Mouse (Mus musculus): ENCODE measurements around the gene Ank3.

The Ank3 gene

DNA sequence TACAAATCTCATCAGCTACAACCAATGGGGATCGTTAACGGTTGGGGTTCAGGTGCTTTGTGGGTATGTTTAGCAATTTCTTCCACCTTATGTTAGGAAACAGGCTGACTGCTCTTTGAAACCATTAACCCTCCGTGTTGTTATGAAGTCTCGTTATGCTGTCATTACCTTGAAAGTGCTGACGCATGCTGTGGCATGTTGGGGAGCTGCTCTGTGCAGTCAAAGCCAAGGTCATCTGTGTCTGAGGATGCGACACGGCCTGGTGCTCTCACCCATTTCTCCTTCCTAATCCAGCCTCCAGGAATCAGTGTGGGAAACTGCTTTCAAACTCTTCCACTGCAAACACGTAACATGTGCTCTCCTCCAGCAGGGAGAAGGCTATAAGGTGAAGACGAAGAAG, 616.6 kb downstream of the Ank3 start:
- no peak for DNase-seq

GRCm38 (mm10) chr10:70018691-70019090, 620.1 kb downstream of the Ank3 start:
- no peak for DNase-seq

DNA sequence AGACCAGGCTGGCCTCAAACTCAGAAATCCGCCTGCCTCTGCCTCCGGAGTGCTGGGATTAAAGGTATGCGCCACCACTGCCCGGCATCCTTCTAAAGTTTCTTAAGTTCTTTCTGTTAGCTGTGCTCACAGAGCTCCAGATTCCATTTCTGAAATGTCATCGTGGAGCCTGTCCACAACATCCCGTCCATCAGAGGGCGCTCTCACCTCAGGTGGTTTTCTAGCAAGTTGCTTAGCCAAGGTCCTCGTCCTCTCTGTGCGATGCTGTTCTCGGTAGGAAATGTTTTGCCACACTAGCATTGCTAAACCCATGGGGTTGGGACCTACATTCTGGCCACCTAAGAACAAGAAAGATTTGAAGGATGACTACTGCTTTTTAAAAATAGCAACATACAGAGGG, 623.1 kb downstream of the Ank3 start:
- peak; percentile 47 for DNase-seq

DNA sequence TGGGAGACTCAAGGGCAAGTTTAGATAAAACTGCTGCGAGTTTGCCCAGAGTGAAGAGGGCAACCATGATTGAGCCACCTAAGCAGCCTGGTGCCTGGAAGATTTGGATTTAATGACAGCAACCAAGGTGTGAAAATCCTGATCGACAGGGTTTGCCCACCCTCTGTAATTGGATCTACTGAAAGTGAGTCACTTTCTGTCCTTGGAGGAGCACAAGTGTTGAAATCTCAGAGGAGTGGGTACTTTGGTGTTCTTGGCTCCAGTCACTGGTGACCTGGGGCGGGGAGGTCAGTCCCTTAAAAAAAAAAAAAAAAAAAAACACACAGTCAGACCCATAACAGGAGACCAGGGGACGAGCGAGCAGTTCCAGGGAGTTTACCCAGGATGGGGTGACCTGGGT, 624.0 kb downstream of the Ank3 start:
- DNase-seq = no peak

- DNase-seq = no peak
These were observed 625.3 kb downstream of the Ank3 start for GRCm38 (mm10) chr10:70023861-70024260.

DNA sequence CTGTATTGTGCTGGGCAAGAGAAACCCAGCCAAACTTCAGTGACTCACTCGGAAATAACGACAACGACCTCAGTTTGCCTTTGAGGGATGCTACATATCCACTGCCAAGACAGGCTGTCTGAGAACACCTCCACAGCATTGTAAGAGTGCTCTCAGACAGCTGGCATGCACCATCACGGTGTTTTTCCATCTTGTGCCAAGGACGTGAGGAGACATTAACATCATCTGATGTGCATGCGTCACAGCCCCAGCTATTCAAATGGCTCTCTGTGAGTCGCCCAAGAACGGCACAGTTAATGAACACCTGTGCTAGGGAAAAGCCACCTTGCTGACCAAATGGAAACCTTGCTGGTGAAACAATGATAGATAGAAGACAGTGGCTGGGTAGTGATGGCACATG, 633.4 kb downstream of the Ank3 start:
- DNase-seq = no peak

DNA sequence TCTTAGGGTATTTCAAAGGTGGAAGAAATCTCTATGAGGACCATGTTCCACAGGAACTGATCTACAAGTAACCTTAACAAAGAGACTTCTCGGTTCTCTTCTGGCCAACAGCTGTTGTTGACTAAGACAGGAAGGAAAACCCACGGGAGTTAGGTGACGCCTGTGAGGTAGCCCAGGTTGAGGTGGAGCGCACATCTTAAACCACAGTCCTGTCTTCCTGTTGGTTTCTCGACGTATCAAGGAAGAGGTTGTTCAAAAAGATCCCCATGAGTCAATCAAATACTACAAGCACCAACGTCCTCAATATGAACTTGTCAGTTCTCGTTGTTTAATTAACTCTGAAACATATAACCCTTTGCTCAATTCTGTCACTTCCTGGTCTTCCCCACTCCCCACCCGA, 634.4 kb downstream of the Ank3 start:
- DNase-seq = no peak

DNA sequence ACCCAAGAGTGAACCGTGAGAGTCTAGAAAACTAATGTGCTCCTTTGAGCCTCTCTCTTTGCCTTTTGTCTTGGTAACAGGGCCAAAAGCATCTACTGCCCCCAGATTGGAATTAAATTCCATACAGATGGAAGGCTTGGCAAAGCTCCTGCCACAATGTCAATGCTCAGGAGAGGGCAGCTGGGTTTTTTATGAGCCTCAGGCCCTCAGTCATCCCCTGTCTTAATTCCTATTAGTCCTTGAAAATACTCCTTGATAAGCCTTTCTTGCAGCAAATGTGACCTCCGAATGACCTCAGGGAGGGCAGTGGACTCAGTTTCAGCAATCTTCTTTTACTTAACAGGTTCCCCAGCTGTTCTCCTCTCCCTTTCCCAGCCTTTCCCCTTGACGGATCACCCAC, 635.3 kb downstream of the Ank3 start:
- no peak for DNase-seq

GRCm38 (mm10) chr10:70039871-70040291, 641.3 kb downstream of the Ank3 start:
- DNase-seq = no peak

- no peak for DNase-seq
These were observed 643.0 kb downstream of the Ank3 start for GRCm38 (mm10) chr10:70041562-70041961.

DNA sequence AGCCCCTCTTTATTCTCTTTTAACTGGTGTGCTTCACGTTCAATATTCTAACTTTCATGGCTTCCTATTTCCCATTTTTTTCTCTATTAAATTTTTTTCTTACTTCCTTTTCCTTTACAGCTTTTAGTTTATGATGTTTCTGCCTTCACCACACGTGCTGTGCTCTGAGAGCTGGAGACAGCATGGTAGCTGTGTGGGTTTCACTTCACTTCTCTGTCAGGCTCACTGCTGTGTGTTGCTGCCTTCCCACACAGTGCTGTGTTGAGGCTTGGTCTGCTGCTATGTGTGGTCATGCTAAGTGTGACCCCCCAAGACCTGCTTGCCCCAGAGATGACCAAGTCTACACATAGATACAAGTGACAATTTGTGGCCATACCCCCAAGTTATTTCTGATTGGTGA, 647.1 kb downstream of the Ank3 start:
- no peak for DNase-seq

DNA sequence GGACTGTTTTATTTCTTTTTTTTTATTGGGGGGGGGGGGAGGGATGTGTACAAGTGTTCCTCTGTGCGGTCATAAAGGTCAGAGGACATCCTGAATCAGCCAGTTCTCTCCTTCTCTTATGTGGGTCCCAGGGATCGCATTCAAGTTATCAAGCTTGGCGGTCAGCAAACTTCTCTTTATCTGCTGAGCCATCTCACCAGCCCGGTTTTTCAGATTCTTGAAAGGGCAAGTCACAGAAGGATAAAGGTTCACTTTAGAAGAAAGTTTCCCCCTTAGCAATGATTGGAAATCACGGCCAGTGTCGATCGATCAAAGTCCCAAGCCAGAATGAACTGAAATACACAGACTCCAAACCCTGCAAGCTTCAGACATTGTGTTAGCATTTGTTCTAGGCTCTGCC, 651.2 kb downstream of the Ank3 start:
- no peak for DNase-seq

DNA sequence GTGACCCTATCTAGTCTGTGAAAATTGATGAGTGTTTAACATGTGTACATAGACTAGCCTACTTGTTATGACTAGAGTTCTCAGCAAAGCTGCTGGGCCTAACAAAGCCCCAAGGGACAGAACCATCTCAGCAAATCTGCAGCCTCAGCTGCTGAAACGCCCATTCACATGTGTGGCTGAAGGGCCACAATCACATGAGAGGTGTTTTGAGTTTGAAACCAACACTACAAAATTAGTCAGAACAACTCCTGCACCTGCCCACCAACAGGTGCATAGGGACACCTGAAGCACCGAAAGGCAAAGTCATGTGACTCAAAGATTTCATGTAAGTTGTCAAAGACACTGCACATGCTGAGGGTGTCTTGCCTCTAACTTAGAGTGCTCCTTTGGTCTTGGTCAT, 656.7 kb downstream of the Ank3 start:
- DNase-seq = no peak

GRCm38 (mm10) chr10:70057064-70057463, 658.5 kb downstream of the Ank3 start:
- peak; percentile 50 for DNase-seq

GRCm38 (mm10) chr10:70060021-70060688, 661.6 kb downstream of the Ank3 start:
- peak; percentile 30 for DNase-seq

GRCm38 (mm10) chr10:70060689-70061081, 662.1 kb downstream of the Ank3 start:
- DNase-seq = peak; percentile 53

- no peak for DNase-seq
These were observed 665.4 kb downstream of the Ank3 start for GRCm38 (mm10) chr10:70063881-70064555.

DNA sequence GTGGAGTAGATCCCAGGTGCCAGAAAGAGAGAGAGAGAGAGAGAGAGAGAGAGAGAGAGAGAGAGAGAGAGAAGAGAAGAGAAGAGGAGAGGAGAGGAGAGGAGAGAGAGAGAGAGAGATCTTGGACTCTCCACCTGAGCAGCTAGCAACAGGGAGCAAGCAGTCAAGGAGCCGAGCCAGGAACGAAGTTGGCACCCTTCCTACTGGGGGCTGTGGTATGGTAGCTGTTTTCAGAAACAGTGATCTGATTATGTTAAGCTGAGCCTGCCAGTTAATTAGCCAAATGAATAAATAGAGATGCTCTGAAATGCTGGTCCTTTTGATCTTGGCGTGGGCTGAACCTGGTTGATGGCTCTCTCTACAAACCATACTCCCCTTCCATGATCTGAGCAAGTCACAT, 666.6 kb downstream of the Ank3 start:
- DNase-seq = no peak

DNA sequence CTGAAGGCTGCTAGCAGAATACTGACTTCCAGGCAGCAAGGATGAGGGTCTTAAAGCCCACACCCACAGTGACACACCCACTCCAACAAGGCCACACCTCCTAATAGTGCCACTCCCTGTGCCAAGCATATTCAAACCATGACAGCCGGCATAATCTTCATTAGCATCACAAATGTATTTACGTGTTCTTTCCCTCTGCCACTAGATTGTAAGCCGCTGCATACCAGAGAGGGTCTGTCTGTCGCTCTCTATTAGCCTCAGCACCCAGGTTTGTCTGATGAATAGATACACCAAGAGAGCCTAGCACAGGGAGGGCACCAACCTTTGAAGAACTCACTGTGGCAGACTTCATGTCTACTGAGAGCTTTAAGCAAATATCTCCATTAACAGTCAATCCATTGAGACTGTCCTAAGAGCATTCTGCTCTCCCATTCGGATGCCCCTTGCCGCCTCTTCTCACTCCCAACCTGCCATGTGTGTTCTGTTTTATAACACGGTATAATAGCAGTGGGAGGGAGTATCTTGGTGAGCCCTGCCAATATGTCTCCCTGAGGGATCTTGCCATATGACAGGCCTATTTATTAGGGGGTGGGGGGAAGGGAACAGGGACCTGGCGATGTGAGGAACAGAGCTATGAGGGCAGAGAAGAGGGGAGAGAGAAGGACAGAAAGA, 668.1 kb downstream of the Ank3 start:
- DNase-seq = no peak

DNA sequence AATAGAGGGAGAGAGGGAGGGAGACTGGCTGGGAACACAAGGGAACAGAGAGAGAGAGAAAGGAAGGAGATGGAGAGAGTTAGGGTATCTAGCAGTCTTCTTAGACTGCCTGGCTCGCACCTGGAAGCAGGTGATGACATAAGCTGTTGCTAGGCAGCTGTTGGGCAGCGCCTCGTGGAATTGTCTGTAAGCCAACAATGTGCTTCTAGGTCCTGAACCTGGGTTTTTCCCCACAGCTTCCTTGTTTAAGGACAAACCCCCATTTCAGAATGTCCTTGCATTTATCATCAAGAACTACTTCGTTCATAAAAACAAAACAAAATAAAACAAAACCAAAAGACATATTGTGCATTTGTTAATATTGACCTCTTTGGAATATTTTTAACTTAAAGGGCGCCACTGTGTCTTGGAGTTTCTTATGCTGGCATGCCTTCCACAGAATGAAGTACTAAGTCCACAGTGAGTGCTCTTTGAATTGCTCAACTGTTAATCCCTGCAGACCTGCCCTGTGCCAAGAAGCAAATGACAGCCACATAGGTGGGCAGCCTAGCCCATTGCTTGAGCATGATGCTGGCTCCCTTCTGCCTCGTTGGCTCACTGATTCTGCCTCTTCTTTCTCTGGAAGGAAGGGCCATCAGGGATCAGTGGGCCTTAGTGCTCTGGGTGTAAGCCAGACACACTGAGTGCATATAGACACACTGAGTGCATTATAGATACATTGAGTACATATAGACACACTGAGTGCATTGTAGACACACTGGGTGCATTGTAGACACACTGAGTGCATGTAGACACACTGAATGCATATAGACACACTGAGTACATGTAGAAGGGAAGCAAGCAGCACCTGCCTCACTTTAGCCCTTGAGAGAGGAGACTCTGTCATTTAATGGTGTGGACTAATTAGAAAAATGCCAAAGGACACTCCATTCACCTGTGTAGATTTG, 668.9 kb downstream of the Ank3 start:
- peak; percentile 45 for DNase-seq

- DNase-seq = no peak
These were observed 670.7 kb downstream of the Ank3 start for GRCm38 (mm10) chr10:70069321-70069720.

DNA sequence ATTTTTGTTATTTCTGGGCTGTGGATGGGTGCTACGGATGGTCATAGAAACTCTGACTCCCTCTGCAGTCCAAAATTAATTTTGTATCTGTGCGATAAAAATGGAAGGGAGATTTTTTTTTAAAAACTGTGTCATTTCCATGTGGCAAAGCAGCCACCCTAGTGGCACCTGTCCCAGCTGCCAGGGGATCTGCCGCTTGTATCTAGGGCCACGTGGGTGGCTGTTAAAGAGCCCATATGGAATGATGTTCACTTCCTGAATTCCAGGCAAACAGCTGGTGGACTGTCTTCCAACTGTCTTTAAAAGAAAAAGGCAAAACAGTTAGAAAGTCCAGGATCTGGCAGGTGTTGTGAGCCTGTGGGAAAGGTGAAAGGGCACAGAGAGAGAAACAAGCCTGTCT, 672.8 kb downstream of the Ank3 start:
- no peak for DNase-seq
